Comparison of ENCODE assay signal across 38 mouse cellular contexts in genomic region chr10:96172964-96173363, GRCm38 (mm10). TPM values are rescaled to one million over a fixed set of nuclear protein-coding genes. Genes with fewer than 3 reads are reported as not detected.
DNase-seq lines count a peak whose midpoint lies in the region; ATAC-seq and TF ChIP-seq lines count a peak whose summit lies in the region.
"Had no signal": no experiment of that assay in that cellular context is flagged by ENCODE, and none has a peak within 500 bp of the region (broad histone marks: within the 10 kb centered on the region; RNA-seq: fewer than 3 reads in every experiment).

No protein-coding gene starts in this region.

- H3K79me2 ChIP-seq in liver, adult 2 months (ENCODE audit: control insufficient read depth, insufficient read depth, low read length), result no peaks in the 10 kb centered on the region

- H3K4me2 ChIP-seq in liver, embryonic 11.5 days, result no peak overlapping the region
- H3K4me2 ChIP-seq in forebrain, embryonic 14.5 days (ENCODE audit: low read length), result no peak overlapping the region
- H3K4me2 ChIP-seq: embryonic facial prominence, embryonic 12.5 days; forebrain, embryonic 15.5 days; hindbrain, embryonic 15.5 days; limb, embryonic 12.5 days; neural tube, embryonic 15.5 days had no signal

- peaks cover 3% of the 10 kb centered on the region; the same call in 1 of the 2 replicates for H3K4me1 ChIP-seq in liver, adult 2 months (ENCODE audit: control insufficient read depth, insufficient read depth, low read length)
- H3K4me1 ChIP-seq in liver, embryonic 11.5 days (replicated peaks; ENCODE audit: control insufficient read depth, insufficient read depth, low read length), result no peaks in the 10 kb centered on the region
- peaks cover 7% of the 10 kb centered on the region for H3K4me1 ChIP-seq in brown adipose tissue, adult 24 weeks (ENCODE audit: control insufficient read depth, insufficient read depth, insufficient read length, low read length)
- H3K4me1 ChIP-seq in forebrain, embryonic 14.5 days (ENCODE audit: control insufficient read depth, insufficient read depth, low read length), result no peaks in the 10 kb centered on the region
- H3K4me1 ChIP-seq: embryonic facial prominence, embryonic 12.5 days; forebrain, embryonic 15.5 days; hindbrain, embryonic 15.5 days; limb, embryonic 12.5 days; neural tube, embryonic 15.5 days had no signal

- H3K9ac ChIP-seq in liver, adult 2 months (ENCODE audit: low read depth, low read length), result no peak overlapping the region
- no peak overlapping the region for H3K9ac ChIP-seq in liver, embryonic 11.5 days (ENCODE audit: low read depth, low read length)
- H3K9ac ChIP-seq in forebrain, embryonic 14.5 days (ENCODE audit: low read length), result no peak overlapping the region
- H3K9ac ChIP-seq: embryonic facial prominence, embryonic 12.5 days; forebrain, embryonic 15.5 days; hindbrain, embryonic 15.5 days; limb, embryonic 12.5 days; liver, embryonic 14.5 days; neural tube, embryonic 15.5 days had no signal

- no peaks in the 10 kb centered on the region for H3K9me3 ChIP-seq in liver, embryonic 11.5 days (ENCODE audit: control insufficient read depth, low read length)
- no peaks in the 10 kb centered on the region for H3K9me3 ChIP-seq in forebrain, embryonic 14.5 days (replicated peaks; ENCODE audit: control insufficient read depth, low read length)
- H3K9me3 ChIP-seq: embryonic facial prominence, embryonic 12.5 days; forebrain, embryonic 15.5 days; hindbrain, embryonic 15.5 days; limb, embryonic 12.5 days; neural tube, embryonic 15.5 days had no signal

- ATAC-seq in liver, embryonic 11.5 days (replicated peaks; ENCODE audit: low FRiP score), result no peak
- peak; percentile 75 for ATAC-seq in megakaryocyte, adult 5-6 weeks (ENCODE audit: poor library complexity, severe bottlenecking)
- ATAC-seq in forebrain, embryonic 14.5 days, result no peak
- ATAC-seq: activated CD4-positive, CD25-positive, alpha-beta regulatory T cell, adult 4 months; forebrain, embryonic 15.5 days had no signal

- H3K4me3 ChIP-seq in liver, adult 2 months (ENCODE audit: insufficient read depth, low read depth, low read length), result no peak overlapping the region
- H3K4me3 ChIP-seq in liver, embryonic 11.5 days (ENCODE audit: low read depth, low read length), result no peak overlapping the region
- no peak overlapping the region for H3K4me3 ChIP-seq in brown adipose tissue, adult 24 weeks (ENCODE audit: insufficient read depth, low read depth, low read length)
- no peak overlapping the region for H3K4me3 ChIP-seq in forebrain, embryonic 14.5 days (ENCODE audit: low read depth, low read length)
- H3K4me3 ChIP-seq: embryonic facial prominence, embryonic 12.5 days; forebrain, embryonic 15.5 days; hindbrain, embryonic 15.5 days; layer of hippocampus, adult 2 months; limb, embryonic 12.5 days; neural tube, embryonic 15.5 days had no signal

- no peaks in the 10 kb centered on the region for H3K27me3 ChIP-seq in liver, adult 2 months (ENCODE audit: control insufficient read depth, insufficient read depth, low read length)
- H3K27me3 ChIP-seq in liver, embryonic 11.5 days (replicated peaks; ENCODE audit: control insufficient read depth, insufficient read depth, low read length), result no peaks in the 10 kb centered on the region
- no peaks in the 10 kb centered on the region for H3K27me3 ChIP-seq in forebrain, embryonic 14.5 days (replicated peaks; ENCODE audit: control insufficient read depth, insufficient read depth, low read length)
- H3K27me3 ChIP-seq: CH12.LX; embryonic facial prominence, embryonic 12.5 days; forebrain, embryonic 15.5 days; hindbrain, embryonic 15.5 days; limb, embryonic 12.5 days; neural tube, embryonic 15.5 days had no signal

- DNase-seq in liver, adult 2 months (ENCODE audit: extremely low read depth, low read depth, low spot score), result peak; percentile 37
- no peak for DNase-seq in liver, embryonic 11.5 days (ENCODE audit: low spot score)
- DNase-seq in Muller cell, postnatal 12 days (ENCODE audit: inconsistent ontology term), result peak; percentile 36
- no peak for DNase-seq in forebrain, embryonic 14.5 days (ENCODE audit: low spot score)
- no peak for DNase-seq in kidney, postnatal 10 days
- no peak for DNase-seq in retina, embryonic 14.5 days (ENCODE audit: low spot score)
- DNase-seq: adrenal gland, postnatal 36 days; B cell, adult 2 months; cerebellum, adult 11-12 months; cerebellum, postnatal 10 days; gastrocnemius, postnatal 25 days; kidney, adult 2 months; kidney, postnatal 14 days; layer of hippocampus, postnatal 36 days; lung, postnatal 10 days; thymus, adult 18-20 months; thymus, postnatal 4 days had no signal

- TF ChIP-seq CTCF in liver, adult 2 months (IDR thresholded peaks at IDR 0.05; ENCODE audit: low read depth, low read length), result no peak

- WGBS in liver, adult 2 months, result 39% methylated on average over 4 of the region's 4 CpGs
- 79% methylated on average over 4 of the region's 4 CpGs for WGBS in liver, embryonic 11.5 days
- 60% methylated on average over 4 of the region's 4 CpGs for WGBS in forebrain, embryonic 14.5 days

- no peak for TF ChIP-seq POLR2A in liver, adult 2 months (IDR thresholded peaks at IDR 0.05; ENCODE audit: extremely low read depth, insufficient read depth, low read length)

- H3K36me3 ChIP-seq in liver, adult 2 months (ENCODE audit: control insufficient read depth, insufficient read depth, low read length), result no peaks in the 10 kb centered on the region
- H3K36me3 ChIP-seq in liver, embryonic 11.5 days (ENCODE audit: control insufficient read depth, insufficient read depth, low read length), result no peaks in the 10 kb centered on the region
- H3K36me3 ChIP-seq in forebrain, embryonic 14.5 days (ENCODE audit: control insufficient read depth, insufficient read depth, low read length), result no peaks in the 10 kb centered on the region
- H3K36me3 ChIP-seq: embryonic facial prominence, embryonic 12.5 days; forebrain, embryonic 15.5 days; G1E; hindbrain, embryonic 15.5 days; limb, embryonic 12.5 days; neural tube, embryonic 15.5 days had no signal

- H3K27ac ChIP-seq in liver, adult 2 months (replicated peaks; ENCODE audit: insufficient read depth, low read depth, low read length), result no peak overlapping the region
- H3K27ac ChIP-seq in liver, embryonic 11.5 days (ENCODE audit: low read depth, low read length), result no peak overlapping the region
- H3K27ac ChIP-seq in brown adipose tissue, adult 24 weeks (replicated peaks; ENCODE audit: low read depth, low read length), result peak overlapping the region; percentile 61
- no peak overlapping the region for H3K27ac ChIP-seq in forebrain, embryonic 14.5 days (ENCODE audit: low read depth, low read length)
- H3K27ac ChIP-seq: embryonic facial prominence, embryonic 12.5 days; forebrain, embryonic 15.5 days; hindbrain, embryonic 15.5 days; layer of hippocampus, adult 2 months; limb, embryonic 12.5 days; liver, embryonic 14.5 days; neural tube, embryonic 15.5 days had no signal

RNA-seq across cellular contexts. Expression of gene Gm5426, which starts 36.6 kb away (rescaled TPM):
- not detected in 2 replicates for total RNA-seq in liver, adult 2 months (2014; rRNA removed)
- not detected in 2 replicates for polyA plus RNA-seq in liver, adult 2 months (2012; rRNA removed)
- not detected in 2 replicates for polyA plus RNA-seq in liver, embryonic 11.5 days (2014; fragmentation: Nextera tagmentation; extraction: Ambion mirVana)
- not detected in 2 replicates for polyA plus RNA-seq in brown adipose tissue, adult 24 weeks (2012; ENCODE audit: insufficient read depth, insufficient read length, missing spikeins)
- not detected in 2 replicates for total RNA-seq in megakaryocyte, adult 5-6 weeks (2015)
- not detected in 2 replicates for total RNA-seq in megakaryocyte, adult 5-6 weeks (2017)
- polyA plus RNA-seq in forebrain, embryonic 14.5 days (2014; fragmentation: Nextera tagmentation; extraction: Ambion mirVana), result not detected in 2 replicates
- total RNA-seq: adrenal gland, postnatal 36 days; CH12.LX; G1E; gastrocnemius, postnatal 25 days; heart, adult 8-10 months; hematopoietic stem cell, adult 5-6 weeks; layer of hippocampus, adult 2 months; layer of hippocampus, postnatal 36 days; left cerebral cortex, postnatal 10 days; megakaryocyte-erythroid progenitor cell, adult 5-6 weeks; midbrain, postnatal 0 days had no signal
- polyA plus RNA-seq: embryonic facial prominence, embryonic 12.5 days; forebrain, embryonic 15.5 days; G1E; heart, embryonic 16.5 days; hindbrain, embryonic 15.5 days; intestine, embryonic 14.5 days; kidney, adult 2 months; limb, embryonic 12.5 days; liver, embryonic 14.5 days; midbrain, postnatal 0 days; neural tube, embryonic 15.5 days; small intestine, adult 2 months; stomach, embryonic 16.5 days had no signal

Comparison
In these comparisons a context has a peak if more than half of its experiments do, and no peak if none do; other contexts are left out.
1. DNase-seq: peak in liver, adult 2 months (single experiment) and Muller cell, postnatal 12 days (single experiment); none in liver, embryonic 11.5 days (single experiment), forebrain, embryonic 14.5 days (single experiment), kidney, postnatal 10 days (single experiment) and retina, embryonic 14.5 days (single experiment).